Mouse (Mus musculus): Measurements from ENCODE around the gene Olfr1414.
A peak's percentile ranks its signal among the peaks of the same experiment; 100 is the strongest.

DNA sequence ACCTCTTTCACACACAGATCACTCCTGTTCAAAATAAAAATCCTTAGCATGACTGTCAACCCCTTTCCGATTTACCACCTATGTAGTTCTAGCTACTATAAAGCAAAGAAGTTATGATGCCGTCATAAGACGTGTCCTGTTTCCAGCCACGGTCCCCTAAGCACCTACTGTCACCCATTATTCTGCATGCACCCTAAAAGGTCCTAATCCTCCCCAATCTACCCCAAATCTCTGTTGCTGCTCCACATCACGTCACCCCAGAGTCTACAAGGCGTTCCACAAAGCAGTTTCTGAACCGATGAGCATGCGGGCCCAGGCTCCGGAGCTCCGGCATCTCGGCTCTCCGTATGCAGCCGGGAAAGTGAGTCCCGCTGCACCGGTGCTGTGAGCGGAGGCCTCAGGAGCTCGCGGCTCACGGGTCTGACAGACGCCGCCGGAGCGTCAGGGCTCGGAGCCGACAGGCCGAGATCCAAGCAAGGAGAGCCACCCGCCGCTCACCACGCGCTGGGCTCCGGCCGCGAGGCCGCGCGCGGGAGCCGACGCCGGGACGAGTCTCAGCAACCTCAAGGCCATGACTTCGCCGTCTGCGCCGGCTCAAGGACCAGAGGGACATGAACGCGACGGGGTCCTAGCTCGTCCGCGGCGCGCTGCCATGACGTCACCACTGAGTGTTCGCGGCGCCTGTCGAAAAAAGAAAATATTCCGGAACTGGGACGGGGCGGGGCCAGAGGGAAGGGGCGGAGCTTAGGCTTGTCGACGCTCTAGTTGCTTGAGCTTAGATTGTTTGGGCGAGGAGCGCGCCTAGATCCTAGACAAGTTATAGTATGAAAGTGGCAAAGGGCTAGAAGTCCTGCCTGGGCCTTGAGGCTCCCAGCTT is 45.1 kb downstream of the Olfr1414 start, which contains the start of gene Ndufa10:
- TF ChIP-seq CTCF (IDR thresholded peaks at IDR 0.05; ENCODE audit: insufficient read depth, low read depth, low read length) (no peak), POLR2A (IDR thresholded peaks at IDR 0.05; ENCODE audit: insufficient read depth, low read depth, low read length) (peak; percentile 51; the same call in 1 of the 2 replicates)
